Mouse (Mus musculus) midbrain, postnatal 0 days (tissue): ENCODE data around the gene Kif3a. TPM values are rescaled to one million over a fixed set of nuclear protein-coding genes. Genes with fewer than 3 reads are reported as not detected.

Experiments used
- ATAC-seq: fragments of 200-750 bp; cut with Nextera tagmentation; 2 replicates; pipeline ENCODE4 v1.8.0; 2017; ENCODE audit warnings: moderate number of reproducible peaks, mild to moderate bottlenecking, moderate TSS enrichment, moderate library complexity; ENCODE audit not compliant: low FRiP score
- DNase-seq: peaks from one replicate; pipeline ENCODE4 v3.0.0-alpha.2; 2015; ENCODE audit warnings: low spot score
- H3K27ac ChIP-seq: fragments of 300-500 bp; sonication (generic); 2 replicates; pipeline ENCODE4 v1.5.1; 2014; ENCODE audit warnings: low read depth, mild to moderate bottlenecking, low read length, mixed read lengths
- H3K27me3 ChIP-seq: fragments of 300-500 bp; sonication (generic); 2 replicates; pipeline ENCODE4 v1.6.1; 2014; ENCODE audit warnings: low read length, control low read depth, mixed read lengths; ENCODE audit not compliant: insufficient read depth
- H3K36me3 ChIP-seq: fragments of 300-500 bp; sonication (generic); 2 replicates; pipeline ENCODE4 v1.6.1; 2014; ENCODE audit warnings: low read length, control low read depth, mixed read lengths; ENCODE audit not compliant: insufficient read depth
- H3K4me1 ChIP-seq: fragments of 300-500 bp; sonication (generic); 2 replicates; pipeline ENCODE4 v1.6.1; 2014; ENCODE audit warnings: mild to moderate bottlenecking, control low read depth, antibody characterized with exemption, low read length, mixed read lengths; ENCODE audit not compliant: insufficient read depth
- H3K4me2 ChIP-seq: fragments of 300-500 bp; sonication (generic); 2 replicates; pipeline ENCODE4 v1.6.1; 2014; ENCODE audit warnings: low read depth, mild to moderate bottlenecking, low read length, mixed read lengths; ENCODE audit not compliant: poor library complexity, severe bottlenecking
- H3K4me3 ChIP-seq: fragments of 300-500 bp; sonication (generic); 2 replicates; pipeline ENCODE4 v1.5.1; 2014; ENCODE audit warnings: low read depth, mild to moderate bottlenecking, low read length, moderate library complexity
- H3K9ac ChIP-seq: fragments of 300-500 bp; sonication (generic); replicated peaks from 2 replicates; pipeline ENCODE4 v1.6.1; 2014; ENCODE audit warnings: mild to moderate bottlenecking, low read length, moderate library complexity, mixed read lengths; ENCODE audit not compliant: poor library complexity, severe bottlenecking
- H3K9me3 ChIP-seq: fragments of 300-500 bp; sonication (generic); 2 replicates; pipeline ENCODE4 v1.6.1; 2016; ENCODE audit warnings: low read length, control low read depth
- CTCF ChIP-seq: IDR thresholded peaks from 2 replicates; pipeline ENCODE4 v1.5.1; 2016; ENCODE audit warnings: antibody characterized with exemption, mild to moderate bottlenecking
- WGBS: fragments of 180-500 bp; shearing (Covaris S2); extraction: QIAGEN DNeasy Blood & Tissue Kit; methylation state at CpG from one replicate; pipeline ENCODE4 v1.1.7; 2014; 5-methylcytosine and 5-hydroxymethylcytosine counted together
- polyA plus RNA-seq: library from polyadenylated mRNA; unstranded; fragments of >200 nt; fragmentation: Nextera tagmentation; extraction: Ambion mirVana; gene quantifications from 2 replicates; pipeline ENCODE4 v1.2.1, GENCODE M21; 2015
- total RNA-seq: library from RNA; depleted of rRNA; stranded (reverse); fragments of >200 nt; gene quantifications from 2 replicates; pipeline ENCODE4 v1.2.3, GENCODE M21; 2014; rRNA removed

The Kif3a gene
- total and polyA plus RNA-seq, 2 experiments from 2014 or later: 114 to 386 TPM

GRCm38 (mm10) chr11:53637046-53637802 lies 70.0 kb downstream of the Kif3a start:
- peak; percentile 21 for DNase-seq
- 27% methylated on average over 21 of the region's 21 CpGs for WGBS
- H3K27me3 ChIP-seq: peaks cover 5% of the 10 kb centered on the region; the same call in 1 of the 2 replicates
- no peak overlapping the region for H3K4me3 ChIP-seq
- no peak for TF ChIP-seq CTCF
- H3K4me2 ChIP-seq: no peak overlapping the region
- H3K9me3 ChIP-seq: no peaks in the 10 kb centered on the region
- no peak overlapping the region; the same call in 1 of the 2 replicates for H3K9ac ChIP-seq
- no peaks in the 10 kb centered on the region for H3K4me1 ChIP-seq
- no peaks in the 10 kb centered on the region for H3K36me3 ChIP-seq
- ATAC-seq: no peak
- H3K27ac ChIP-seq: no peak overlapping the region

GRCm38 (mm10) chr11:53637803-53638260 lies 70.7 kb downstream of the Kif3a start:
- WGBS: 86% methylated on average over 10 of the region's 10 CpGs
- no peaks in the 10 kb centered on the region for H3K9me3 ChIP-seq
- H3K36me3 ChIP-seq: no peaks in the 10 kb centered on the region
- no peak overlapping the region for H3K4me2 ChIP-seq
- H3K4me3 ChIP-seq: no peak overlapping the region
- ATAC-seq (no peak), DNase-seq (no peak)
- H3K27ac ChIP-seq: no peak overlapping the region
- peaks cover 5% of the 10 kb centered on the region; the same call in 1 of the 2 replicates for H3K27me3 ChIP-seq
- no peak overlapping the region for H3K9ac ChIP-seq
- H3K4me1 ChIP-seq: no peaks in the 10 kb centered on the region
- TF ChIP-seq CTCF: no peak

- 73% methylated on average over 12 of the region's 12 CpGs for WGBS
- Histone ChIP-seq H3K36me3 (no peaks in the 10 kb centered on the region), H3K27me3 (no peaks in the 10 kb centered on the region), H3K9me3 (no peaks in the 10 kb centered on the region), H3K27ac (no peak overlapping the region), H3K4me2 (no peak overlapping the region), H3K4me1 (no peaks in the 10 kb centered on the region), H3K4me3 (no peak overlapping the region), H3K9ac (no peak overlapping the region)
- ATAC-seq (no peak), DNase-seq (no peak)
- peak; percentile 48 for TF ChIP-seq CTCF
Measured at GRCm38 (mm10) chr11:53642744-53643279, 75.6 kb downstream of the Kif3a start.

GRCm38 (mm10) chr11:53644017-53644416 lies 76.8 kb downstream of the Kif3a start:
- Histone ChIP-seq H3K4me3 (no peak overlapping the region), H3K4me2 (no peak overlapping the region), H3K9ac (no peak overlapping the region), H3K36me3 (no peaks in the 10 kb centered on the region), H3K9me3 (no peaks in the 10 kb centered on the region), H3K27ac (no peak overlapping the region), H3K27me3 (no peaks in the 10 kb centered on the region), H3K4me1 (no peaks in the 10 kb centered on the region)
- TF ChIP-seq CTCF: no peak
- WGBS: 64% methylated on average over 5 of the region's 5 CpGs
- no peak for DNase-seq
- no peak for ATAC-seq

- Histone ChIP-seq H3K9ac (no peak overlapping the region), H3K36me3 (peaks cover 19% of the 10 kb centered on the region), H3K27ac (no peak overlapping the region), H3K4me2 (no peak overlapping the region), H3K4me1 (no peaks in the 10 kb centered on the region), H3K4me3 (no peak overlapping the region), H3K27me3 (no peaks in the 10 kb centered on the region), H3K9me3 (no peaks in the 10 kb centered on the region)
- 91% methylated on average over 4 of the region's 4 CpGs for WGBS
- ATAC-seq (no peak), DNase-seq (no peak)
- no peak for TF ChIP-seq CTCF
Measured at GRCm38 (mm10) chr11:53651441-53651840, 84.3 kb downstream of the Kif3a start.

Other genes with a start within 250 kb of the Kif3a start
- gene Zcchc10, start 242.7 kb upstream of the Kif3a start, total RNA-seq: 0.11 and 0.76 TPM in 2 replicates
- 16.3 and 17.4 TPM in 2 replicates for gene Zcchc10, start 242.7 kb upstream of the Kif3a start, polyA plus RNA-seq
- gene Aff4, start 216.5 kb upstream of the Kif3a start, total RNA-seq: 103 and 126 TPM in 2 replicates
- 64.6 and 90.2 TPM in 2 replicates for gene Aff4, start 216.5 kb upstream of the Kif3a start, polyA plus RNA-seq
- not detected in 2 replicates for gene Leap2, start 144.2 kb upstream of the Kif3a start, total RNA-seq
- not detected in 2 replicates for gene Leap2, start 144.2 kb upstream of the Kif3a start, polyA plus RNA-seq
- gene Uqcrq, start 136.5 kb upstream of the Kif3a start, total RNA-seq: 19.6 and 23.8 TPM in 2 replicates
- gene Uqcrq, start 136.5 kb upstream of the Kif3a start, polyA plus RNA-seq: 860 and 944 TPM in 2 replicates
- gene Gdf9, start 136.4 kb upstream of the Kif3a start, total RNA-seq: 0.05 and 5.5 TPM in 2 replicates
- 1.1 and 2.3 TPM in 2 replicates for gene Gdf9, start 136.4 kb upstream of the Kif3a start, polyA plus RNA-seq
- gene Gm10447, start 110.3 kb upstream of the Kif3a start, total RNA-seq: not detected in 2 replicates
- 0.11 TPM in 2 replicates for gene Gm10447, start 110.3 kb upstream of the Kif3a start, polyA plus RNA-seq
- gene Shroom1, start 110.2 kb upstream of the Kif3a start, total RNA-seq: 5.4 and 10.9 TPM in 2 replicates
- 3.4 and 4.1 TPM in 2 replicates for gene Shroom1, start 110.2 kb upstream of the Kif3a start, polyA plus RNA-seq
- not detected in 2 replicates for gene Gm9837, start 96.9 kb upstream of the Kif3a start, total RNA-seq
- gene Gm9837, start 96.9 kb upstream of the Kif3a start, polyA plus RNA-seq: not detected in 2 replicates
- gene Gm9945, start 87.2 kb upstream of the Kif3a start, total RNA-seq: not detected in 2 replicates
- 0.33 and 0.43 TPM in 2 replicates for gene Gm9945, start 87.2 kb upstream of the Kif3a start, polyA plus RNA-seq
- gene Sowaha, start 87.1 kb upstream of the Kif3a start, total RNA-seq: 6.6 and 7.3 TPM in 2 replicates
- 3.5 and 4.0 TPM in 2 replicates for gene Sowaha, start 87.1 kb upstream of the Kif3a start, polyA plus RNA-seq
- 44.8 and 54.6 TPM in 2 replicates for gene Sept8, start 48.1 kb upstream of the Kif3a start, total RNA-seq
- 18.7 and 19.7 TPM in 2 replicates for gene Sept8, start 48.1 kb upstream of the Kif3a start, polyA plus RNA-seq
- not detected in 2 replicates for gene Il4, start 51.3 kb downstream of the Kif3a start, total RNA-seq
- gene Il4, start 51.3 kb downstream of the Kif3a start, polyA plus RNA-seq: 3.9 and 4.9 TPM in 2 replicates
- gene Il13, start 67.3 kb downstream of the Kif3a start, total RNA-seq: not detected in 2 replicates
- gene Il13, start 67.3 kb downstream of the Kif3a start, polyA plus RNA-seq: not detected in 2 replicates
- 5.2 and 5.8 TPM in 2 replicates for gene Rad50, start 139.9 kb downstream of the Kif3a start, total RNA-seq
- gene Rad50, start 139.9 kb downstream of the Kif3a start, polyA plus RNA-seq: 8.9 and 10.0 TPM in 2 replicates
- gene Il5, start 153.4 kb downstream of the Kif3a start, total RNA-seq: not detected in 2 replicates
- gene Il5, start 153.4 kb downstream of the Kif3a start, polyA plus RNA-seq: 0.15 and 0.30 TPM in 2 replicates
- 0.93 and 3.2 TPM in 2 replicates for gene Irf1, start 202.6 kb downstream of the Kif3a start, total RNA-seq
- 3.2 and 4.0 TPM in 2 replicates for gene Irf1, start 202.6 kb downstream of the Kif3a start, polyA plus RNA-seq
- gene Gm17334, start 205.8 kb downstream of the Kif3a start, total RNA-seq: 0.57 TPM in 1 of 2 replicates, not detected in the other
- not detected in 2 replicates for gene Gm17334, start 205.8 kb downstream of the Kif3a start, polyA plus RNA-seq